Mouse (Mus musculus) intestine, postnatal 0 days (tissue): ENCODE measurements around the gene Znrd1as. TPM values are rescaled to one million over a fixed set of nuclear protein-coding genes. Genes with fewer than 3 reads are reported as not detected.

ENCODE experiments used
- ATAC-seq: fragments of 200-750 bp; cut with Nextera tagmentation; 2 replicates; pipeline ENCODE4 v1.8.0; 2017; ENCODE audit warnings: mild to moderate bottlenecking, moderate TSS enrichment, moderate library complexity
- H3K27ac ChIP-seq: fragments of 300-500 bp; sonication (generic); 2 replicates; pipeline ENCODE4 v1.5.1; 2014; ENCODE audit warnings: mild to moderate bottlenecking, low read depth, low read length, moderate library complexity
- H3K27me3 ChIP-seq: fragments of 300-500 bp; sonication (generic); replicated peaks from 2 replicates; pipeline ENCODE4 v1.6.1; 2014; ENCODE audit warnings: low read length, mixed read lengths; ENCODE audit not compliant: control insufficient read depth, insufficient read depth
- H3K36me3 ChIP-seq: fragments of 300-500 bp; sonication (generic); 2 replicates; pipeline ENCODE4 v1.6.1; 2014; ENCODE audit warnings: mild to moderate bottlenecking, moderate library complexity; ENCODE audit not compliant: control insufficient read depth, insufficient read depth
- H3K4me1 ChIP-seq: fragments of 300-500 bp; sonication (generic); replicated peaks from 2 replicates; pipeline ENCODE4 v1.6.1; 2014; ENCODE audit warnings: antibody characterized with exemption, low read length, mixed read lengths; ENCODE audit not compliant: control insufficient read depth, insufficient read depth
- H3K4me2 ChIP-seq: fragments of 300-500 bp; sonication (generic); replicated peaks from 2 replicates; pipeline ENCODE4 v1.6.1; 2014; ENCODE audit warnings: low read depth, mild to moderate bottlenecking, moderate library complexity
- H3K4me3 ChIP-seq: fragments of 300-500 bp; sonication (generic); 2 replicates; pipeline ENCODE4 v1.5.1; 2014; ENCODE audit warnings: low read depth, low read length
- H3K9ac ChIP-seq: fragments of 300-500 bp; sonication (generic); 2 replicates; pipeline ENCODE4 v1.6.1; 2014; ENCODE audit warnings: mild to moderate bottlenecking, low read depth, low read length
- H3K9me3 ChIP-seq: fragments of 300-500 bp; sonication (generic); 2 replicates; pipeline ENCODE4 v1.6.1; 2016; ENCODE audit warnings: mixed run types; ENCODE audit not compliant: control insufficient read depth
- CTCF ChIP-seq: sonication (generic); IDR thresholded peaks from 2 replicates; pipeline ENCODE4 v1.5.1; 2016; ENCODE audit warnings: low read depth, mild to moderate bottlenecking, control low read depth, antibody characterized with exemption, moderate library complexity
- WGBS: fragments of 180-500 bp; shearing (Covaris S2); extraction: QIAGEN DNeasy Blood & Tissue Kit; methylation state at CpG from one replicate; pipeline ENCODE4 v1.1.7; 2014; 5-methylcytosine and 5-hydroxymethylcytosine counted together
- polyA plus RNA-seq: library from polyadenylated mRNA; unstranded; fragments of >200 nt; fragmentation: Nextera tagmentation; extraction: Ambion mirVana; gene quantifications from 2 replicates; pipeline ENCODE4 v1.2.1, GENCODE M21; 2015

Znrd1as gene
- polyA plus RNA-seq, 1 experiment from 2014 or later: 5.6 TPM

DNA sequence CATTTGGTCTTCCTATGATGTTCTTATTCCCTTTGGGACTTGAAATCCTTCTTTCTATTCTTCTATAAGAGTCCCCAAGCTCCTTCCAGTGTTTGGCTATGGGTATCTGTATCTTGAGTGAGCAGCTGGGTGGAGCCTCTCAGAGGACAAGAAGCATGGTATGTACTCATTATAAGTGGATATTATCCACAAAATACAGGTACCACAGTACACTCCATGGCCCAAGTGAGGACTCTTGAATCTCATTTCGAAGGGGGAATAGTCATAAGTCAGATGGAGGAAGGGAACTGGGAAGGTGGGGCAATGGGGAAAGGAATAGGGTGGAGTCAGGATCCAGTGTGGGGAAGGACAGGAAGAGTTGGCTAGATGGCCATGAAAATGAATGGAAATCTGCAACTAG lies 5.3 kb upstream of the Znrd1as start:
- Histone ChIP-seq H3K4me2 (no peak overlapping the region), H3K9ac (no peak overlapping the region), H3K27me3 (no peaks in the 10 kb centered on the region), H3K27ac (no peak overlapping the region), H3K4me1 (peaks cover 4% of the 10 kb centered on the region; the same call in 1 of the 2 replicates), H3K36me3 (peaks cover 23% of the 10 kb centered on the region), H3K4me3 (no peak overlapping the region), H3K9me3 (no peaks in the 10 kb centered on the region)
- 97% methylated on average over 1 of the region's 1 CpGs for WGBS
- TF ChIP-seq CTCF: no peak
- ATAC-seq: no peak

DNA sequence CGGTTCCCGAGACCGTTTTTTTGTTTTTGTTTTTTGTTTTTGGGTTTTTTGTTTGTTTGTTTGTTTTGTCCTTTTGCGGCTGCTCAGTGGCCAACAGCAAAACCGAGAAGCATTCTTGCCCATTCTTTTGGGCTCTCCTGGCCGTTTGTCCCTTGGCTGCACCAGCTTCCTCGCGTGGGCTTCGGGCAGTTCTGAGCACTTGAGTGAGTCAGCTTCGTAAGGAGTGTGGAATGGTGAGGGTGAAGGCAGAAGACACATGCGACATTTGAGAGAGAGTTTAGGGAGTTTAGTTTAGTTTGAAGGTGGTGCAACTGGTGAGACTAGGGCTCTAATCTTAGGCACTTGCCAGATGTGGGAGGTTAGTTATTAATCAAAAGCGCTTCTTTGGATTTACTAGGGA lies 492 bp downstream of the Znrd1as start:
- no peak for TF ChIP-seq CTCF
- H3K9me3 ChIP-seq: no peaks in the 10 kb centered on the region
- peak overlapping the region; percentile 74 for H3K9ac ChIP-seq
- peak overlapping the region; percentile 75 for H3K4me2 ChIP-seq
- no peak for ATAC-seq
- peaks cover 4% of the 10 kb centered on the region; the same call in 1 of the 2 replicates for H3K4me1 ChIP-seq
- no peaks in the 10 kb centered on the region for H3K27me3 ChIP-seq
- peak overlapping the region; percentile 56 for H3K4me3 ChIP-seq
- peaks cover 9% of the 10 kb centered on the region for H3K36me3 ChIP-seq
- WGBS: 8% methylated on average over 12 of the region's 12 CpGs
- peak overlapping the region; percentile 47 for H3K27ac ChIP-seq

GRCm38 (mm10) chr17:36961125-36961524 lies 2.7 kb downstream of the Znrd1as start:
- no peaks in the 10 kb centered on the region for H3K27me3 ChIP-seq
- ATAC-seq: no peak
- TF ChIP-seq CTCF: peak; percentile 29
- peaks cover 1% of the 10 kb centered on the region; the same call in 1 of the 2 replicates for H3K36me3 ChIP-seq
- no peak overlapping the region for H3K27ac ChIP-seq
- H3K4me2 ChIP-seq: no peak overlapping the region
- H3K4me3 ChIP-seq: no peak overlapping the region
- no peaks in the 10 kb centered on the region for H3K9me3 ChIP-seq
- no peak overlapping the region for H3K9ac ChIP-seq
- H3K4me1 ChIP-seq: peaks cover 4% of the 10 kb centered on the region; the same call in 1 of the 2 replicates
- 48% methylated on average over 1 of the region's 1 CpGs for WGBS

- ATAC-seq: no peak
- no peak for TF ChIP-seq CTCF
- 86% methylated on average over 1 of the region's 1 CpGs for WGBS
These were observed 8.5 kb downstream of the Znrd1as start for GRCm38 (mm10) chr17:36966875-36967274.

GRCm38 (mm10) chr17:36970316-36970890 lies 12.0 kb downstream of the Znrd1as start:
- no peaks in the 10 kb centered on the region for H3K36me3 ChIP-seq
- no peaks in the 10 kb centered on the region for H3K9me3 ChIP-seq
- ATAC-seq: no peak
- 64% methylated on average over 14 of the region's 14 CpGs for WGBS
- H3K27me3 ChIP-seq: no peaks in the 10 kb centered on the region
- H3K4me3 ChIP-seq: no peak overlapping the region
- H3K4me1 ChIP-seq: no peaks in the 10 kb centered on the region
- TF ChIP-seq CTCF: no peak
- H3K4me2 ChIP-seq: no peak overlapping the region
- H3K27ac ChIP-seq: no peak overlapping the region
- no peak overlapping the region for H3K9ac ChIP-seq

More at GRCm38 (mm10) chr17:36966875-36967274, 8.5 kb downstream of the Znrd1as start:
- Histone ChIP-seq H3K9me3 (no peaks in the 10 kb centered on the region), H3K36me3 (no peaks in the 10 kb centered on the region), H3K27ac (no peak overlapping the region), H3K9ac (no peak overlapping the region), H3K4me3 (no peak overlapping the region), H3K4me1 (no peaks in the 10 kb centered on the region), H3K4me2 (no peak overlapping the region), H3K27me3 (no peaks in the 10 kb centered on the region)

- no peak for ATAC-seq
- no peaks in the 10 kb centered on the region for H3K4me1 ChIP-seq
- no peaks in the 10 kb centered on the region for H3K9me3 ChIP-seq
- no peak overlapping the region for H3K27ac ChIP-seq
- H3K4me2 ChIP-seq: no peak overlapping the region
- WGBS: 85% methylated on average over 6 of the region's 6 CpGs
- no peaks in the 10 kb centered on the region for H3K27me3 ChIP-seq
- H3K4me3 ChIP-seq: no peak overlapping the region
- TF ChIP-seq CTCF: no peak
- H3K36me3 ChIP-seq: no peaks in the 10 kb centered on the region
- no peak overlapping the region for H3K9ac ChIP-seq
These were observed 12.9 kb downstream of the Znrd1as start for GRCm38 (mm10) chr17:36971172-36971850.
